Mouse (Mus musculus): ENCODE measurements around the gene Rnase12. TPM values are rescaled to one million over a fixed set of nuclear protein-coding genes. Genes with fewer than 3 reads are reported as not detected.

Rnase12 gene
- polyA plus RNA-seq, 1 experiment from 2014 or later: not detected

DNA sequence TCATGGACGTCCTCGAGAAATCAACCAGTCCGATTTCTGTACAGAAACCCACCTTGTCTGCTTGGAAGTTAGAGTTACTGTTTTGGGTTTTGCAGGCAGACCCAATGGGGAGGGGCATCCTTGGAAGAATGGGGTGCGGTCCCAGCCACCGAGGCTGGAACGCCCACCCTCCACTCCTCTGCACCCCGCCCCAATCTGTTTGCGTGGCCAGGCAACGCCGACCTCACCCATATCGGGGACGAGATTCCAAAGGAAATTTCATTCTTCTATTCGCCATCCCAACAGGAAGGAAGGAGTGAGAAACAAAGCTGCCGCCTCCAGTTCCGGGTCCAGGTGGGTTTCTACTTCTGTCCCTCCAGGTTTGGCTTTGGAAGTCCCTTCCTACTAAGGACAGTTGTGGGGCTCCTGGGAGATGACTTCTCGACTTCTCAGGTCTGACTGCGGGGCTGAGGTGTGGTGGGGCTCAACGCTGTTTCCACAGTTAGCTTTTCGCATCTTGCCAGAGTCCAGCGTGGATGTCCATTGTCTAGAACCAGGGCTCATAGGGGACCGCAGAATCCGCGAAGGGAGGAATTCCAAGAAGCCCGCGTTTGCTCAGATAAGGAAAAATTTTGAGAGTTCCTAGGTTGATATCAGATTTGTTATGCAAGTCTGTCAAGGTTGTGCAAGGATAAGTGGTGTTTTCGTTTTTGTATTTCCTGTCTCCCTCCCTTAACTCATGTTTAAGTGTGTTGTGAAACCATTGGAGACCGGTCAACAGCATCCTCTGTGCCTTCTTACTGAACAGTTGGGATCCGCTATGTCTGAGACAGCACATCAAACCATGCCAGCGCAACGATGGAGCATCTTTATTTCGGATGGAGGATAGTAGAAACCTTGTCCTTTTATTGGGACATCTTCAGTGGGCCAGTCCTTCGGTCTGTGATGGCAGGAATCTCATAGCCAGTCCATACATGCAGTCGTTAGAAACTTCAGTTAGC, 33.8 kb upstream of the Rnase12 start, which contains the start of the genes Rnase4 and Ang:
Gene Rnase4, plus strand, starts transcription at position 157 of the 980 bp plus-strand sequence.
Gene Ang, plus strand, starts transcription at position 230 of the 980 bp plus-strand sequence.
- H3K4me3 ChIP-seq (replicated peaks): peak within 1 kb of the TSS; percentile 52
- H3K27ac ChIP-seq: peak within 1 kb of the TSS; percentile 71
- WGBS: 9% methylated on average over 33 of the region's 33 CpGs
- H3K36me3 ChIP-seq: no peaks in the 10 kb centered on the region
- H3K4me1 ChIP-seq (replicated peaks): peaks cover 16% of the 10 kb centered on the region
- peak; percentile 43 for ATAC-seq
- no peaks in the 10 kb centered on the region for H3K27me3 ChIP-seq
- peak within 1 kb of the TSS; percentile 60 for H3K9ac ChIP-seq (replicated peaks)
- H3K4me2 ChIP-seq (replicated peaks): peak within 1 kb of the TSS; percentile 73
- H3K9me3 ChIP-seq: no peaks in the 10 kb centered on the region

DNA sequence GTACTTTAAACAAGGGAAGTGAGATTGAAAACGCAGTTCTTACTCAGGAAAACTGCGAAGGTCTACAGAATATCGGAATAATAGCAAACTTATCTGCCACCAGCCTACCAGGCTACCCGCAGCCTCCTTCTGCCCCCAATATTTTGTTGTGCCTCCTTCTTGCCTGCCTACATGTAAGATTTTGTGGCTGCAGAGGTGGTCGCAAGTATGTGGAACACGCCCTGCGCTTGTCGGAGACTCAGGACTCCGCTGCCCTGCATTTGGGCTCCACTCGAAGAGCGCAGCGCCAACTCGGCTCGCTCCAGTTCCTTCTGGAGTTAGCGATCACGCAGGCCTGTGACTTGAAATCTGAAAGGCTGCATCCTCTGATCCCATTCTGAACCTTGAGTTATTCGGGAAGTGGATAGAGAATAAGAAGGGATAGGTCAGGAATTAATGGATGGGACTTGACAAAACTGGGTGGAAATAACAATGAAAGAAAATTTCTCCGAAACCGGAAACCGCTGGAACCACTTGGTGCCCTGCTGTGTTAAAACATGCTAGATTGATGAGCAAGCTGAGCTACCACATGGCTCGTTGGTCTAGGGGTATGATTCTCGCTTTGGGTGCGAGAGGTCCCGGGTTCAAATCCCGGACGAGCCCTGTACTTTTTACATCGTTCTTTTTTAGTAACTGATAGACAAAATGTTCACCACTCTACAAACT, 32.8 kb upstream of the Rnase12 start:
- peak overlapping the region; percentile 52 for H3K4me3 ChIP-seq (replicated peaks)
- peaks cover 16% of the 10 kb centered on the region for H3K4me1 ChIP-seq (replicated peaks)
- no peaks in the 10 kb centered on the region for H3K9me3 ChIP-seq
- H3K36me3 ChIP-seq: no peaks in the 10 kb centered on the region
- peak overlapping the region; percentile 60 for H3K9ac ChIP-seq (replicated peaks)
- under 1% methylated on average over 27 of the region's 27 CpGs for WGBS
- peak overlapping the region; percentile 71 for H3K27ac ChIP-seq
- peak overlapping the region; percentile 73 for H3K4me2 ChIP-seq (replicated peaks)
- ATAC-seq: peak; percentile 29
- H3K27me3 ChIP-seq: no peaks in the 10 kb centered on the region

- under 1% methylated on average over 15 of the region's 15 CpGs for WGBS
- H3K27ac ChIP-seq: peak overlapping the region; percentile 71
- H3K4me2 ChIP-seq (replicated peaks): peak overlapping the region; percentile 73
- ATAC-seq: no peak; the same call in none of the 2 replicates
- H3K4me3 ChIP-seq (replicated peaks): peak overlapping the region; percentile 52
- H3K4me1 ChIP-seq (replicated peaks): peaks cover 16% of the 10 kb centered on the region
- peak overlapping the region; percentile 60 for H3K9ac ChIP-seq (replicated peaks)
- 0 out of 2 replicates have a peak, but pooled peaks cover 3% of the 10 kb centered on the region for H3K27me3 ChIP-seq
- no peaks in the 10 kb centered on the region for H3K36me3 ChIP-seq
- H3K9me3 ChIP-seq: no peaks in the 10 kb centered on the region
These were observed 32.2 kb upstream of the Rnase12 start for GRCm38 (mm10) chr14:51089674-51090076.

GRCm38 (mm10) chr14:51088970-51089673, 31.7 kb upstream of the Rnase12 start:
- peaks cover 16% of the 10 kb centered on the region for H3K4me1 ChIP-seq (replicated peaks)
- under 1% methylated on average over 34 of the region's 34 CpGs for WGBS
- H3K27me3 ChIP-seq: peaks cover 8% of the 10 kb centered on the region
- H3K4me3 ChIP-seq (replicated peaks): peak overlapping the region; percentile 52
- H3K9me3 ChIP-seq: no peaks in the 10 kb centered on the region
- peak overlapping the region; percentile 60 for H3K9ac ChIP-seq (replicated peaks)
- H3K4me2 ChIP-seq (replicated peaks): peak overlapping the region; percentile 73
- peak; percentile 94 for ATAC-seq
- H3K27ac ChIP-seq: peak overlapping the region; percentile 71
- H3K36me3 ChIP-seq: no peaks in the 10 kb centered on the region

GRCm38 (mm10) chr14:51088166-51088969, 30.9 kb upstream of the Rnase12 start:
- WGBS: under 1% methylated on average over 23 of the region's 23 CpGs
- peak; percentile 46 for ATAC-seq
- H3K9me3 ChIP-seq: no peaks in the 10 kb centered on the region
- peak overlapping the region; percentile 52 for H3K4me3 ChIP-seq (replicated peaks)
- H3K27ac ChIP-seq: peak overlapping the region; percentile 22; the same call in 1 of the 2 replicates
- peaks cover 16% of the 10 kb centered on the region for H3K27me3 ChIP-seq
- H3K4me2 ChIP-seq (replicated peaks): peak overlapping the region; percentile 73
- no peaks in the 10 kb centered on the region for H3K36me3 ChIP-seq
- peak overlapping the region; percentile 60 for H3K9ac ChIP-seq (replicated peaks)
- peaks cover 21% of the 10 kb centered on the region for H3K4me1 ChIP-seq (replicated peaks)

- peaks cover 26% of the 10 kb centered on the region for H3K4me1 ChIP-seq (replicated peaks)
- peak overlapping the region; percentile 52 for H3K4me3 ChIP-seq (replicated peaks)
- WGBS: 12% methylated on average over 9 of the region's 9 CpGs
- H3K27ac ChIP-seq: no peak overlapping the region
- ATAC-seq: no peak
- H3K4me2 ChIP-seq (replicated peaks): peak overlapping the region; percentile 73
- H3K27me3 ChIP-seq: peaks cover 21% of the 10 kb centered on the region
- H3K9me3 ChIP-seq: no peaks in the 10 kb centered on the region
- no peaks in the 10 kb centered on the region for H3K36me3 ChIP-seq
- no peak overlapping the region for H3K9ac ChIP-seq (replicated peaks)
These were observed 30.3 kb upstream of the Rnase12 start for GRCm38 (mm10) chr14:51087762-51088161.

GRCm38 (mm10) chr14:51085911-51086310, 28.4 kb upstream of the Rnase12 start:
- H3K27me3 ChIP-seq: peaks cover 21% of the 10 kb centered on the region
- no peak overlapping the region for H3K27ac ChIP-seq
- ATAC-seq: no peak
- H3K4me2 ChIP-seq (replicated peaks): no peak overlapping the region
- H3K36me3 ChIP-seq: no peaks in the 10 kb centered on the region
- 83% methylated on average over 4 of the region's 4 CpGs for WGBS
- no peaks in the 10 kb centered on the region for H3K9me3 ChIP-seq
- no peak overlapping the region for H3K9ac ChIP-seq (replicated peaks)
- H3K4me1 ChIP-seq (replicated peaks): peaks cover 23% of the 10 kb centered on the region
- H3K4me3 ChIP-seq (replicated peaks): no peak overlapping the region

- 80% methylated on average over 2 of the region's 2 CpGs for WGBS
- no peaks in the 10 kb centered on the region for H3K36me3 ChIP-seq
- no peak overlapping the region for H3K9ac ChIP-seq (replicated peaks)
- no peaks in the 10 kb centered on the region for H3K9me3 ChIP-seq
- H3K4me3 ChIP-seq (replicated peaks): no peak overlapping the region
- no peak overlapping the region for H3K27ac ChIP-seq
- peaks cover 25% of the 10 kb centered on the region for H3K27me3 ChIP-seq
- H3K4me1 ChIP-seq (replicated peaks): peaks cover 20% of the 10 kb centered on the region
- no peak for ATAC-seq
- H3K4me2 ChIP-seq (replicated peaks): no peak overlapping the region
These were observed 27.6 kb upstream of the Rnase12 start for GRCm38 (mm10) chr14:51085086-51085485.

GRCm38 (mm10) chr14:51083805-51084204, 26.3 kb upstream of the Rnase12 start:
- peak overlapping the region; percentile 60; the same call in 1 of the 2 replicates for H3K9ac ChIP-seq (replicated peaks)
- H3K4me1 ChIP-seq (replicated peaks): peaks cover 18% of the 10 kb centered on the region
- no peaks in the 10 kb centered on the region for H3K9me3 ChIP-seq
- H3K4me2 ChIP-seq (replicated peaks): peak overlapping the region; percentile 76
- peak overlapping the region; percentile 51 for H3K4me3 ChIP-seq (replicated peaks)
- peaks cover 26% of the 10 kb centered on the region for H3K27me3 ChIP-seq
- no peak overlapping the region for H3K27ac ChIP-seq
- no peaks in the 10 kb centered on the region for H3K36me3 ChIP-seq
- no peak for ATAC-seq
- WGBS: 13% methylated on average over 7 of the region's 7 CpGs

DNA sequence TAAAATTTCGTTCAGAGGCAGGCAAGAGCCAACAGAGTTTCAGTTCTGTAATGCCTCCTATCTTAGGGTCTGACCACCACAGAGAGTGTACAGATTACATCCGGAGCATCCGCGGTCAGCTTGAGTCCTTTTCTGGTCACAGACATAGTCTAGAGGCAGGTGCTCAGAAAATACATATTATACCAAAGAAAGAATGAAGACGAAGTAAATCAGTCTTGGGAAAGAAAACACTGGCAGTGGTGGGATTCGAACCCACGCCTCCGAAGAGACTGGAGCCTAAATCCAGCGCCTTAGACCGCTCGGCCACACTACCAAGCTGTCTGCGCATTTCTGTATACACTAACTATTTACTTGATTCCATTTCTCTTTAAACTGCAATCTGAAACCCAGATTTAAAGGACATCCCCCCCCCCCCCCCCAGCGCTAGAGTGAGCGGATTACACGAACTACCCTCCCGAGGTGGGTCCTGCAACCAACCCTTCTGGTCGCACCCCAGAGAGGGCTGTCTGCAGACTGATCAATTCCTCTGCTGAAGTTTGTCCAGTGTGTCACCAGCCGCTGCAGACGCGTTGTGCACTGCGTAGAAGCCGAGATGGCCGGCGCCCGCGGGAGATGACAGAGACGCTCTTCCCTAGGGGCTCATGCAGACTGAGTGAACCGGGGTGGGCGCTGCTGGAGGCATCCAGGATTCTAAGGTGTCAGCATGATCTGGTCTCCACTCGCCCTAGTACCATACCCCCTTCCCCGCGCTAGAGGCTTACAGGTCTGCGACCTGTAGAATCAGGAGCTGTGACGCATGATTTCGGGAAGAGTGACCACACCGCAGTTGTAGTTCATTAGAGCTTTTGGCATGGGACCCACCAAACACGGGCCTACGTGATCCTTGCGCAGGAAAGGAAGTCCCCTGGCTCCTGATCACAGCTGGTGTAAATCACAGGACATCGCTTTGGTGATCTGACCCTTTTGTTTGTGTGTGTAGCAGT, 25.4 kb upstream of the Rnase12 start:
- H3K4me1 ChIP-seq (replicated peaks): peaks cover 11% of the 10 kb centered on the region
- H3K27me3 ChIP-seq: peaks cover 26% of the 10 kb centered on the region
- no peaks in the 10 kb centered on the region for H3K36me3 ChIP-seq
- ATAC-seq: peak; percentile 86
- peak overlapping the region; percentile 76 for H3K4me2 ChIP-seq (replicated peaks)
- H3K27ac ChIP-seq: no peak overlapping the region
- peak overlapping the region; percentile 60 for H3K9ac ChIP-seq (replicated peaks)
- H3K9me3 ChIP-seq: no peaks in the 10 kb centered on the region
- 2% methylated on average over 40 of the region's 40 CpGs for WGBS
- peak overlapping the region; percentile 51 for H3K4me3 ChIP-seq (replicated peaks)
